Mouse (Mus musculus) intestine, embryonic 14.5 days (tissue): Measurements from ENCODE around the gene 2010109A12Rik. TPM values are rescaled to one million over a fixed set of nuclear protein-coding genes. Genes with fewer than 3 reads are reported as not detected.

Experiments used
- ATAC-seq: fragments of 200-750 bp; cut with Nextera tagmentation; replicated peaks from 2 replicates; pipeline ENCODE4 v1.8.0; 2017; ENCODE audit warnings: low read depth, moderate number of reproducible peaks, moderate TSS enrichment, moderate library complexity; ENCODE audit not compliant: low FRiP score, low TSS enrichment
- DNase-seq: peaks from one replicate; pipeline ENCODE4 v3.0.0-alpha.2; 2018; ENCODE audit warnings: low spot score
- H3K27ac ChIP-seq: fragments of 300-500 bp; sonication (generic); 2 replicates; pipeline ENCODE4 v1.5.1; 2014; ENCODE audit warnings: low read depth, mild to moderate bottlenecking, control low read depth
- H3K27me3 ChIP-seq: fragments of 300-500 bp; sonication (generic); replicated peaks from 2 replicates; pipeline ENCODE4 v1.6.1; 2014; ENCODE audit warnings: low read length, control low read depth; ENCODE audit not compliant: control insufficient read depth, insufficient read depth
- H3K36me3 ChIP-seq: fragments of 300-500 bp; sonication (generic); 2 replicates; pipeline ENCODE4 v1.6.1; 2014; ENCODE audit warnings: low read length, control low read depth; ENCODE audit not compliant: control insufficient read depth, insufficient read depth
- H3K4me1 ChIP-seq: fragments of 300-500 bp; sonication (generic); replicated peaks from 2 replicates; pipeline ENCODE4 v1.6.1; 2014; ENCODE audit warnings: low read length, control low read depth, mixed read lengths; ENCODE audit not compliant: control insufficient read depth, insufficient read depth
- H3K4me2 ChIP-seq: fragments of 300-500 bp; sonication (generic); 2 replicates; pipeline ENCODE4 v1.6.1; 2014; ENCODE audit warnings: low read length
- H3K4me3 ChIP-seq: fragments of 300-500 bp; sonication (generic); 2 replicates; pipeline ENCODE4 v1.5.1; 2014; ENCODE audit warnings: low read depth, low read length, control low read depth, mixed read lengths
- H3K9ac ChIP-seq: fragments of 300-500 bp; sonication (generic); 2 replicates; pipeline ENCODE4 v1.6.1; 2014; ENCODE audit warnings: mild to moderate bottlenecking, low read length
- H3K9me3 ChIP-seq: fragments of 300-500 bp; sonication (generic); 2 replicates; pipeline ENCODE4 v1.6.1; 2016; ENCODE audit warnings: low read length, control low read depth; ENCODE audit not compliant: control insufficient read depth
- WGBS: fragments of 180-500 bp; shearing (Covaris S2); extraction: QIAGEN DNeasy Blood & Tissue Kit; methylation state at CpG from one replicate; pipeline ENCODE4 v1.1.7; 2014; 5-methylcytosine and 5-hydroxymethylcytosine counted together
- polyA plus RNA-seq: library from polyadenylated mRNA; unstranded; fragments of >200 nt; fragmentation: Nextera tagmentation; extraction: Ambion mirVana; gene quantifications from 2 replicates; pipeline ENCODE4 v1.2.1, GENCODE M21; 2014

The 2010109A12Rik gene
- polyA plus RNA-seq, 1 experiment from 2014 or later, result 1.5 TPM

GRCm38 (mm10) chr5:93234605-93235004, 28.3 kb downstream of the 2010109A12Rik start:
- Histone ChIP-seq H3K36me3 (no peaks in the 10 kb centered on the region), H3K9ac (no peak overlapping the region), H3K27ac (no peak overlapping the region), H3K27me3 (no peaks in the 10 kb centered on the region), H3K4me1 (no peaks in the 10 kb centered on the region), H3K9me3 (no peaks in the 10 kb centered on the region), H3K4me2 (no peak overlapping the region), H3K4me3 (no peak overlapping the region)
- 83% methylated on average over 2 of the region's 2 CpGs for WGBS
- no peak for DNase-seq
- ATAC-seq, result no peak

GRCm38 (mm10) chr5:93235888-93236287, 29.6 kb downstream of the 2010109A12Rik start:
- Histone ChIP-seq H3K27me3 (no peaks in the 10 kb centered on the region), H3K9me3 (no peaks in the 10 kb centered on the region)
- 84% methylated on average over 3 of the region's 3 CpGs for WGBS

GRCm38 (mm10) chr5:93236541-93236940, 30.2 kb downstream of the 2010109A12Rik start:
- Histone ChIP-seq H3K4me2 (no peak overlapping the region), H3K36me3 (no peaks in the 10 kb centered on the region), H3K4me1 (no peaks in the 10 kb centered on the region), H3K9ac (no peak overlapping the region), H3K4me3 (no peak overlapping the region), H3K27me3 (no peaks in the 10 kb centered on the region), H3K9me3 (no peaks in the 10 kb centered on the region), H3K27ac (no peak overlapping the region)
- no peak for ATAC-seq
- WGBS, result 79% methylated on average over 4 of the region's 4 CpGs
- no peak for DNase-seq

More at GRCm38 (mm10) chr5:93235888-93236287, 29.6 kb downstream of the 2010109A12Rik start:
- ATAC-seq, result no peak
- H3K9ac ChIP-seq, result no peak overlapping the region
- H3K4me1 ChIP-seq, result no peaks in the 10 kb centered on the region
- H3K4me2 ChIP-seq, result no peak overlapping the region
- DNase-seq, result no peak
- no peak overlapping the region for H3K27ac ChIP-seq
- H3K4me3 ChIP-seq, result no peak overlapping the region
- no peaks in the 10 kb centered on the region for H3K36me3 ChIP-seq

GRCm38 (mm10) chr5:93239590-93240544, 33.5 kb downstream of the 2010109A12Rik start:
- Histone ChIP-seq H3K4me3 (no peak overlapping the region), H3K36me3 (no peaks in the 10 kb centered on the region), H3K4me1 (no peaks in the 10 kb centered on the region), H3K4me2 (no peak overlapping the region), H3K9ac (no peak overlapping the region), H3K9me3 (no peaks in the 10 kb centered on the region), H3K27ac (no peak overlapping the region), H3K27me3 (no peaks in the 10 kb centered on the region)
- DNase-seq, result no peak
- 75% methylated on average over 8 of the region's 8 CpGs for WGBS
- ATAC-seq, result no peak

GRCm38 (mm10) chr5:93245280-93245679, 39.0 kb downstream of the 2010109A12Rik start:
- ATAC-seq, result no peak
- DNase-seq, result no peak
- Histone ChIP-seq H3K27ac (no peak overlapping the region), H3K4me2 (no peak overlapping the region), H3K27me3 (no peaks in the 10 kb centered on the region), H3K9me3 (no peaks in the 10 kb centered on the region), H3K4me3 (no peak overlapping the region), H3K9ac (no peak overlapping the region), H3K36me3 (no peaks in the 10 kb centered on the region), H3K4me1 (no peaks in the 10 kb centered on the region)
- WGBS, result 74% methylated on average over 2 of the region's 2 CpGs

- ATAC-seq, result 0 out of 2 replicates have a peak, but pooled peaks have one; percentile 27
- no peak overlapping the region for H3K9ac ChIP-seq
- no peak overlapping the region for H3K4me2 ChIP-seq
- H3K27me3 ChIP-seq, result no peaks in the 10 kb centered on the region
- H3K36me3 ChIP-seq, result no peaks in the 10 kb centered on the region
- H3K27ac ChIP-seq, result no peak overlapping the region
- DNase-seq, result no peak
- no peaks in the 10 kb centered on the region for H3K4me1 ChIP-seq
- 68% methylated on average over 6 of the region's 6 CpGs for WGBS
- H3K4me3 ChIP-seq, result no peak overlapping the region
- H3K9me3 ChIP-seq, result no peaks in the 10 kb centered on the region
Measured at GRCm38 (mm10) chr5:93249940-93250578, 43.7 kb downstream of the 2010109A12Rik start.

- ATAC-seq, result no peak
- Histone ChIP-seq H3K4me2 (no peak overlapping the region), H3K9ac (no peak overlapping the region), H3K27me3 (no peaks in the 10 kb centered on the region), H3K4me1 (no peaks in the 10 kb centered on the region), H3K9me3 (no peaks in the 10 kb centered on the region), H3K36me3 (no peaks in the 10 kb centered on the region), H3K27ac (no peak overlapping the region), H3K4me3 (no peak overlapping the region)
- DNase-seq, result no peak
- WGBS, result 70% methylated on average over 12 of the region's 12 CpGs
Measured at GRCm38 (mm10) chr5:93251001-93251760, 44.9 kb downstream of the 2010109A12Rik start.

GRCm38 (mm10) chr5:93255759-93256265, 49.5 kb downstream of the 2010109A12Rik start:
- Histone ChIP-seq H3K4me1 (no peaks in the 10 kb centered on the region), H3K27ac (no peak overlapping the region), H3K9ac (no peak overlapping the region), H3K36me3 (no peaks in the 10 kb centered on the region), H3K27me3 (no peaks in the 10 kb centered on the region), H3K4me2 (no peak overlapping the region), H3K9me3 (no peaks in the 10 kb centered on the region), H3K4me3 (no peak overlapping the region)
- ATAC-seq (no peak), DNase-seq (no peak)
- 89% methylated on average over 5 of the region's 5 CpGs for WGBS
